Mouse (Mus musculus) kidney, adult 2 months (tissue): ENCODE data around the gene Ugt1a5. TPM values are rescaled to one million over a fixed set of nuclear protein-coding genes. Genes with fewer than 3 reads are reported as not detected.

Experiments used
- DNase-seq: peaks from one replicate; pipeline ENCODE4 v3.0.0; 2021
- H3K27ac ChIP-seq: fragments of 200-500 bp; 2 replicates; pipeline ENCODE4 v1.5.1; 2012; ENCODE audit warnings: low read depth, low read length, control low read depth, inconsistent platforms; ENCODE audit not compliant: insufficient read depth
- H3K27me3 ChIP-seq: fragments of 200-500 bp; replicated peaks from 2 replicates; pipeline ENCODE4 v1.6.1; 2012; ENCODE audit warnings: mild to moderate bottlenecking, moderate library complexity, low read length, inconsistent platforms; ENCODE audit not compliant: control insufficient read depth, insufficient read depth
- H3K36me3 ChIP-seq: fragments of 200-500 bp; 2 replicates; pipeline ENCODE4 v1.6.1; 2012; ENCODE audit warnings: mild to moderate bottlenecking, moderate library complexity, low read length, inconsistent platforms; ENCODE audit not compliant: control insufficient read depth, insufficient read depth
- H3K4me1 ChIP-seq: fragments of 200-500 bp; 2 replicates; pipeline ENCODE4 v1.6.1; 2011; ENCODE audit warnings: low read length; ENCODE audit not compliant: control insufficient read depth, insufficient read depth
- H3K4me3 ChIP-seq: fragments of 200-500 bp; 2 replicates; pipeline ENCODE4 v1.5.1; 2011; ENCODE audit warnings: mild to moderate bottlenecking, low read depth, low read length, control low read depth; ENCODE audit not compliant: insufficient read depth
- CTCF ChIP-seq: fragments of 200-500 bp; conservative IDR thresholded peaks from 2 replicates; pipeline ENCODE4 v1.5.1; 2011; ENCODE audit warnings: low read depth, mild to moderate bottlenecking, control low read depth, low read length, moderate library complexity, mixed read lengths; ENCODE audit not compliant: insufficient read depth, insufficient read length
- POLR2A ChIP-seq: fragments of 200-500 bp; IDR thresholded peaks from one replicate; pipeline ENCODE4 v1.6.1; 2011; ENCODE audit warnings: low read depth, low read length, control low read depth
- WGBS: fragments of 180-500 bp; shearing (Covaris S2); methylation state at CpG from one replicate; pipeline ENCODE4 v1.1.7; 2018; 5-methylcytosine and 5-hydroxymethylcytosine counted together
- polyA plus RNA-seq: library from polyadenylated mRNA; depleted of rRNA; stranded (reverse); fragments of >200 nt; gene quantifications from 2 replicates; pipeline ENCODE4 v1.2.3, GENCODE M21; 2012

Gene Ugt1a5
- polyA plus RNA-seq, 1 experiment, result 0.59 TPM

DNA sequence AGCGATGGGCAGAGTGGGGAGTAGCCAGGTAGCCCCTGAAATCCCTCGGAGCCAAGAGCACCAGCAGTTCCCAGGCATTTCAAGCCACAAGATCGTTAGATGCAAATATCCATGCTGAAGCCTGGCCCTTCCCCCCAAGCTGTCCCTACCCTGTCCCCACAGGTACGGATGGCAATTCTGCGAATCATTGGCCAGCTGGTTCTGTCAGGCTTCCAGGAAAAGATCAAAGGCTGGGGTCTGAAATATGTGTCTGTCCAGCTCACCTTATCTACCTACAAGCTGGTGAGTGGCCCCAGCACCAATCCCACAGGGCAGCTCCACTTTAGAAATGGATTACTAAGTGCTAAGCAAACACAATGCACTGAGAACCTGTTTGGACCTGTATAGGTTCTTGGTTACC is 71.5 kb downstream of the Ugt1a5 start:
- Histone ChIP-seq H3K27ac (no peak overlapping the region), H3K36me3 (no peaks in the 10 kb centered on the region), H3K4me3 (no peak overlapping the region), H3K4me1 (no peaks in the 10 kb centered on the region), H3K27me3 (no peaks in the 10 kb centered on the region)
- no peak for DNase-seq
- WGBS, result 70% methylated on average over 5 of the region's 5 CpGs
- no peak for TF ChIP-seq CTCF
- TF ChIP-seq POLR2A, result no peak

DNA sequence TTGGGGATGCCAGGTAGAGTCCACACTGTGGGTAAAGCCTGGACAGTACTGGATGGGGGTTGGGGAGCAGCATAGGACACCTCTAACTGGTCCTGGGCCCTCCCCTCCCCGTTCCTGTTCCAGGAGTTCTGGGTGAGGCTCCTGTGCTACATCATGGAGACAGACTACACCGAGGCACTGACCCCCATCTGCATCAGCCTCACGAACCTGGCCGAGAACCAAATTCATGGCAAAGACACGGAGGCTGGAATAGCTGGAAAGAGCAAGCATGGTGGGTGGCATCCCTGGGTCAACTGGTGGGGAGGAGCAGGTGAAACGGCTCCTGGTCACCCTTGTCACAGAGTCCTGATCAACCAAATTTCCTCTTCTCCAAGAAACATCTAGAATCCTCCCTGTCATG is 73.0 kb downstream of the Ugt1a5 start:
- Histone ChIP-seq H3K36me3 (no peaks in the 10 kb centered on the region), H3K4me3 (no peak overlapping the region), H3K27ac (no peak overlapping the region), H3K27me3 (no peaks in the 10 kb centered on the region), H3K4me1 (no peaks in the 10 kb centered on the region)
- no peak for DNase-seq
- WGBS, result 68% methylated on average over 6 of the region's 6 CpGs
- TF ChIP-seq POLR2A, result no peak
- no peak for TF ChIP-seq CTCF

DNA sequence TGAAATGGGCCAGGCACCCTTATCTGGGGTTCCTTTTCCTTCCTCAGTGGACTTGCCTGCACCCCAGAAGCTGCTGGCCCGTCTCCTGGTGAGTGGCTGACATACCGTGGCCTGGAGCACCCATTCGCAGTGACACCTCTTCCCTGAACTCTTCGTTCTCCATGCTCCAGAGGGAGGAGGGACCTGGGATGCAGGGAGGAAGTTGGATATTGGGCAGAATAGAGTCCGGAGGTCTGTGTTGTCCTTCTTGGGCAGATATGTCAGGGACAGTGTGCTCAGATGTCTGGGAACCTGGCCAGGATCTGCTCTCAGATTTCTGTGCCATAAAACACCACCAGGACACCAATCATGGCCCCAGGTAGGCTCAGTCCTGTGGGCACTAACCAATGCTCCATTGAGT is 74.3 kb downstream of the Ugt1a5 start:
- H3K4me1 ChIP-seq, result no peaks in the 10 kb centered on the region
- DNase-seq, result no peak
- no peaks in the 10 kb centered on the region for H3K27me3 ChIP-seq
- 74% methylated on average over 5 of the region's 5 CpGs for WGBS
- no peak overlapping the region for H3K27ac ChIP-seq
- H3K36me3 ChIP-seq, result no peaks in the 10 kb centered on the region
- TF ChIP-seq POLR2A (no peak), CTCF (no peak)
- H3K4me3 ChIP-seq, result no peak overlapping the region

DNA sequence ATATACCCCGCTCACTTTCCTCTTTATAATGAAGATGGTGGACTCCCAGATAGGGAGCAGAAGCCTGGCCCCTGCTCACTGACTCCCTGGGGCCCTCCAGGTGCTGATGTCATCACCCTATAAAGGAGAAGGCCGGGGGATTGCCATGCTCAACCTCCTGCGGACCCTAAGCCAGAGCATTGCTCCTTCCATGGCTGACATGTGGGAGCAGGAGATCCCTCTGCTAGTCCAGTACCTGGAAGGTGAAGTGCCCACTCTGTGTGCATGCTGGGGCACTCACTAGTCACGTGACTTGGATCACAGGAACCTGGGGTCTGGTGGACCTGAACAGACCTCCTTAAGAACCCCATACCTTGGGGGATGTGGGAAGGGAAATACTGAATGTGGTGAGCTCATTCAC is 74.8 kb downstream of the Ugt1a5 start:
- TF ChIP-seq POLR2A (no peak), CTCF (no peak)
- H3K4me3 ChIP-seq, result no peak overlapping the region
- WGBS, result 67% methylated on average over 4 of the region's 4 CpGs
- no peak for DNase-seq
- H3K36me3 ChIP-seq, result no peaks in the 10 kb centered on the region
- H3K4me1 ChIP-seq, result no peaks in the 10 kb centered on the region
- H3K27ac ChIP-seq, result no peak overlapping the region
- H3K27me3 ChIP-seq, result no peaks in the 10 kb centered on the region

- no peak for DNase-seq
- Histone ChIP-seq H3K36me3 (no peaks in the 10 kb centered on the region), H3K4me3 (no peak overlapping the region), H3K4me1 (no peaks in the 10 kb centered on the region), H3K27ac (no peak overlapping the region), H3K27me3 (no peaks in the 10 kb centered on the region)
- TF ChIP-seq CTCF (no peak), POLR2A (no peak)
- 65% methylated on average over 5 of the region's 5 CpGs for WGBS
Observed at GRCm38 (mm10) chr1:88243861-88244260, 78.0 kb downstream of the Ugt1a5 start.

GRCm38 (mm10) chr1:88245881-88246280 is 80.1 kb downstream of the Ugt1a5 start:
- Histone ChIP-seq H3K36me3 (no peaks in the 10 kb centered on the region), H3K27me3 (no peaks in the 10 kb centered on the region), H3K4me1 (no peaks in the 10 kb centered on the region), H3K27ac (no peak overlapping the region), H3K4me3 (no peak overlapping the region)
- no peak for TF ChIP-seq POLR2A
- no peak for TF ChIP-seq CTCF
- 77% methylated on average over 6 of the region's 6 CpGs for WGBS
- DNase-seq, result no peak

GRCm38 (mm10) chr1:88246386-88246785 is 80.6 kb downstream of the Ugt1a5 start:
- TF ChIP-seq CTCF (no peak), POLR2A (no peak)
- no peaks in the 10 kb centered on the region for H3K27me3 ChIP-seq
- H3K4me1 ChIP-seq, result no peaks in the 10 kb centered on the region
- no peaks in the 10 kb centered on the region for H3K36me3 ChIP-seq
- no peak overlapping the region for H3K4me3 ChIP-seq
- WGBS, result 49% methylated on average over 6 of the region's 6 CpGs
- no peak for DNase-seq
- no peak overlapping the region for H3K27ac ChIP-seq

DNA sequence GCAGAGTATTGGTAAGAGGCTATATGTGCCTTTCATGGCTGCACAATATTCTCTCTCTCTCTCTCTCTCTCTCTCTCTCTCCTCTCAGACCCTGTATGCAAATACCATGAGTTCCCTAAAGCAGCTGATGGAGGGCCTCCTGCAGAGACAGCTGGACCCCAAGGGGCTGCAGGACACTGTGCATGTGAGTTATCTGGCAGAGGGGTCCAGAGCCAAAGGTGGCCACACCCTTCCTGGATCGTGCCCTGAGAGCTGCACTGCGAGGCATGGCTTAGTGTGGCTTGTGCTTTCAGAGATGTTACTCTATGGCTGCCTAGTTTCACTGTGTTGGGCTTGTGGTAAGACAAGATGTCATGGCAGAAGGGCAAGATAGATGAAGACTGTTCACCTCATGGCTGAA is 81.8 kb downstream of the Ugt1a5 start:
- no peak for DNase-seq
- H3K4me1 ChIP-seq, result no peaks in the 10 kb centered on the region
- no peak overlapping the region for H3K4me3 ChIP-seq
- H3K36me3 ChIP-seq, result no peaks in the 10 kb centered on the region
- H3K27ac ChIP-seq, result no peak overlapping the region
- WGBS, result 53% methylated on average over 2 of the region's 2 CpGs
- no peaks in the 10 kb centered on the region for H3K27me3 ChIP-seq
- TF ChIP-seq CTCF (no peak), POLR2A (no peak)

DNA sequence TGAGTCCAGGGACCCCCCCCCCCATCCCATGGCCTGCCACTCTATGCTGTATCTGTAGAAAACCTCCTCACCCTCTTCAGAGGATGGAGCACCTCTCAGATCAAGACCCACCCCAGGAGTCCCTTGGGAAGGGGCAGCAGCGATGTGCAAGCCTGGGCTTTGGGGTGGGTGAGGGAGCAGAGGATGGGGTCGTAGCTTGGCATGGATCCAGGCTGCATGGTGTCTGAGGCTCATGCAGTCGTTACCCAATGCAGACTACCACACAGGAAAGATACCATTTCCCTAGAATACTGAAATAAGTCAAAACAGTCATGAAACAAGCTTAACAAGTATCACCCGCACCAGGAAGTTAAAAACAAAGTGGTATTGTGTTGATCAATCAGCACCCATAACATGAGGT is 82.8 kb downstream of the Ugt1a5 start:
- TF ChIP-seq CTCF (no peak), POLR2A (no peak)
- Histone ChIP-seq H3K36me3 (no peaks in the 10 kb centered on the region), H3K27ac (no peak overlapping the region), H3K4me1 (no peaks in the 10 kb centered on the region), H3K4me3 (no peak overlapping the region), H3K27me3 (no peaks in the 10 kb centered on the region)
- WGBS, result 63% methylated on average over 4 of the region's 4 CpGs
- no peak for DNase-seq
